Mouse (Mus musculus): ENCODE measurements around the gene Rgl1. TPM values are rescaled to one million over a fixed set of nuclear protein-coding genes. Genes with fewer than 3 reads are reported as not detected.

Gene Rgl1
- polyA plus RNA-seq, 1 experiment from 2014 or later = 26.3 TPM

DNA sequence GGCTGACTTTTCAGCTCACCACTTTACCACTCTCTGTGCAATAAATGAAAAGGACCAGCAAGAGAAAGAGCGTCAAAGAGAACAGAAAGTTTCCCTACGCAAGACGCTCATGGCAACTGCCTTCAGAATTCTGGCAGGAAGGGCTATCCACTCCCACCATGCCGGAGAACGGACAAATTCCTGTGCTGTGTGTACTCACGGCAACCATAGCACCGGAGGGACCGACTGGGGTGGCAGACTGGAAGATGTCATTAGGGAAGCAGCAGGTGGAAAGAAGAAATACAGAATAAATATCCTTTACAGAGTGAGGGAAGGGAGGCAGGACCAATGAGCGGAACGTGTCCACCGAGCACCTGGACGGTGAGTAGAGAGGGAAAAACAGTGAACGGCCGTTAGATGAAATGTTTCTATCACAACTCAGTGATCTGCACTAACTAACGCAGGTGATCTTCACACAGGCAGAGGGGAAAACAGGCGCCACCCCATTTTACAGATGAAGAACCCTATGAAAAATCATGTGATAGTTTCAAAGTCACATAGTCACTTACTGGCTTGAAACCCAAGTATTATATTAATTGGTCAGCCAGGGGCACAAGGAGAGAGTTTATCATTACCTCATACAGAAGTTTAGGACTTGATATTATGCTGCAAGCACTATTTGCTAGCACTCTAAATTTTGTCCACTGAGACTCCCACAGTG is 152.8 kb downstream of the Rgl1 start:
- no peak overlapping the region for H3K4me3 ChIP-seq (ENCODE audit: low read depth, low read length)
- H3K36me3 ChIP-seq (ENCODE audit: control insufficient read depth, insufficient read depth, low read length) = no peaks in the 10 kb centered on the region
- WGBS = 69% methylated on average over 16 of the region's 16 CpGs
- 0 out of 2 replicates have a peak overlapping the region, but pooled peaks have one; percentile 6 for H3K27ac ChIP-seq (ENCODE audit: low read depth, low read length)
- H3K4me1 ChIP-seq (replicated peaks; ENCODE audit: control insufficient read depth, insufficient read depth, low read length) = peaks cover 55% of the 10 kb centered on the region
- H3K4me2 ChIP-seq = peak overlapping the region; percentile 25
- H3K9ac ChIP-seq (ENCODE audit: low read depth, low read length) = no peak overlapping the region
- ATAC-seq (replicated peaks; ENCODE audit: low FRiP score) (no peak), DNase-seq (ENCODE audit: low spot score) (no peak)
- no peaks in the 10 kb centered on the region for H3K9me3 ChIP-seq (ENCODE audit: control insufficient read depth, low read length)
- H3K27me3 ChIP-seq (replicated peaks; ENCODE audit: control insufficient read depth, insufficient read depth, low read length) = no peaks in the 10 kb centered on the region

- no peak overlapping the region for H3K4me3 ChIP-seq (ENCODE audit: low read depth, low read length)
- ATAC-seq (replicated peaks; ENCODE audit: low FRiP score) (no peak), DNase-seq (ENCODE audit: low spot score) (no peak)
- peaks cover 52% of the 10 kb centered on the region for H3K4me1 ChIP-seq (replicated peaks; ENCODE audit: control insufficient read depth, insufficient read depth, low read length)
- 42% methylated on average over 12 of the region's 12 CpGs for WGBS
- no peak overlapping the region for H3K9ac ChIP-seq (ENCODE audit: low read depth, low read length)
- H3K36me3 ChIP-seq (ENCODE audit: control insufficient read depth, insufficient read depth, low read length) = no peaks in the 10 kb centered on the region
- no peak overlapping the region for H3K27ac ChIP-seq (ENCODE audit: low read depth, low read length)
- no peaks in the 10 kb centered on the region for H3K9me3 ChIP-seq (ENCODE audit: control insufficient read depth, low read length)
- peak overlapping the region; percentile 25 for H3K4me2 ChIP-seq
- H3K27me3 ChIP-seq (replicated peaks; ENCODE audit: control insufficient read depth, insufficient read depth, low read length) = no peaks in the 10 kb centered on the region
Observed at GRCm38 (mm10) chr1:152612535-152613157, 153.5 kb downstream of the Rgl1 start.

DNA sequence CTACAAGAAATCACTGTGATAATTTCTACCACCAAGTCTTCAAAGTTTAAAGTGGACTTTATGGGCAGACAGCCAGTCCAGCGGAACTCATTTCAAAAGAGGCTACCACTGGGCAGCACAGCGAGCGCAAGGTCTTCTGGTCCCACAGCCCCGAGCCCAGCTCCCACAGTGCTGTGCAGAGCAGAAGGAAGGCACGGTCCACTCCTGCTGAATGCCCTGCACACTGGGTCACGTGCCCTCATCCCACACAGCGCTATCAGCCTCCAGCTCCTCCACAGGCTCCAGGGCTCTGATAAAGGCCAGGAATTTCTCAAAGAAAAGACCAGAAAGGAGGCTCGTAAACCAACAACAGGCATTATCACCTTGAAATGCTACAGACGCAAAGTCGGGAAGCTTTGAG is 156.6 kb downstream of the Rgl1 start:
- Histone ChIP-seq H3K9me3 (ENCODE audit: control insufficient read depth, low read length) (no peaks in the 10 kb centered on the region), H3K27ac (ENCODE audit: low read depth, low read length) (no peak overlapping the region), H3K36me3 (ENCODE audit: control insufficient read depth, insufficient read depth, low read length) (no peaks in the 10 kb centered on the region), H3K4me3 (ENCODE audit: low read depth, low read length) (no peak overlapping the region), H3K4me2 (no peak overlapping the region), H3K9ac (ENCODE audit: low read depth, low read length) (no peak overlapping the region), H3K4me1 (replicated peaks; ENCODE audit: control insufficient read depth, insufficient read depth, low read length) (peaks cover 26% of the 10 kb centered on the region), H3K27me3 (replicated peaks; ENCODE audit: control insufficient read depth, insufficient read depth, low read length) (no peaks in the 10 kb centered on the region)
- ATAC-seq (replicated peaks; ENCODE audit: low FRiP score) = no peak
- WGBS = 63% methylated on average over 10 of the region's 10 CpGs
- no peak for DNase-seq (ENCODE audit: low spot score)

GRCm38 (mm10) chr1:152609006-152609405 is 157.1 kb downstream of the Rgl1 start:
- no peak overlapping the region for H3K4me3 ChIP-seq (ENCODE audit: low read depth, low read length)
- DNase-seq (ENCODE audit: low spot score) (no peak), ATAC-seq (replicated peaks; ENCODE audit: low FRiP score) (no peak)
- 66% methylated on average over 7 of the region's 7 CpGs for WGBS
- H3K27me3 ChIP-seq (replicated peaks; ENCODE audit: control insufficient read depth, insufficient read depth, low read length) = no peaks in the 10 kb centered on the region
- H3K4me1 ChIP-seq (replicated peaks; ENCODE audit: control insufficient read depth, insufficient read depth, low read length) = peaks cover 26% of the 10 kb centered on the region
- no peak overlapping the region for H3K9ac ChIP-seq (ENCODE audit: low read depth, low read length)
- no peak overlapping the region for H3K4me2 ChIP-seq
- no peaks in the 10 kb centered on the region for H3K9me3 ChIP-seq (ENCODE audit: control insufficient read depth, low read length)
- H3K27ac ChIP-seq (ENCODE audit: low read depth, low read length) = no peak overlapping the region
- no peaks in the 10 kb centered on the region for H3K36me3 ChIP-seq (ENCODE audit: control insufficient read depth, insufficient read depth, low read length)

DNA sequence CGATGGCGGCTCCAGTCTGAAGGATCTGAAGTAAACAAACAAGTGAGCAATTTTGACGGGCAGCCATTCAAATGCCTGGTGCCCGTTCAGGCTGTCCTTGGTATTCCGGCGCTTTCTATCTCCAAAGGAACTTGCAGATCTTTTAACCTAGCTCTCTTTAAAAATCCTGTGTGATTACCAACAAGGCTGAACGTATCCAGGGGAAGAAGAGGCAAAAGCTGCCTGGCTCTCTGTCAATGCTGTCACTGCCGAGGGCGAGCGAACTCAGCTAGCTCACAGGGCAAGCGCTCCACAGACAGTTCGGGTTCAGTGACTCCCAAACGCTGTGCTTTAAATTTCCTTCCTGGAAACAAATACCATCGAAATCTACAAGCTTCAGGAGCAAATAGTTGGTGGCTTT is 158.4 kb downstream of the Rgl1 start:
- Histone ChIP-seq H3K27me3 (replicated peaks; ENCODE audit: control insufficient read depth, insufficient read depth, low read length) (no peaks in the 10 kb centered on the region), H3K9me3 (ENCODE audit: control insufficient read depth, low read length) (no peaks in the 10 kb centered on the region), H3K4me1 (replicated peaks; ENCODE audit: control insufficient read depth, insufficient read depth, low read length) (peaks cover 23% of the 10 kb centered on the region), H3K27ac (ENCODE audit: low read depth, low read length) (no peak overlapping the region), H3K4me3 (ENCODE audit: low read depth, low read length) (no peak overlapping the region), H3K4me2 (no peak overlapping the region), H3K36me3 (ENCODE audit: control insufficient read depth, insufficient read depth, low read length) (no peaks in the 10 kb centered on the region), H3K9ac (ENCODE audit: low read depth, low read length) (no peak overlapping the region)
- ATAC-seq (replicated peaks; ENCODE audit: low FRiP score) = no peak
- no peak for DNase-seq (ENCODE audit: low spot score)
- WGBS = 75% methylated on average over 14 of the region's 14 CpGs

DNA sequence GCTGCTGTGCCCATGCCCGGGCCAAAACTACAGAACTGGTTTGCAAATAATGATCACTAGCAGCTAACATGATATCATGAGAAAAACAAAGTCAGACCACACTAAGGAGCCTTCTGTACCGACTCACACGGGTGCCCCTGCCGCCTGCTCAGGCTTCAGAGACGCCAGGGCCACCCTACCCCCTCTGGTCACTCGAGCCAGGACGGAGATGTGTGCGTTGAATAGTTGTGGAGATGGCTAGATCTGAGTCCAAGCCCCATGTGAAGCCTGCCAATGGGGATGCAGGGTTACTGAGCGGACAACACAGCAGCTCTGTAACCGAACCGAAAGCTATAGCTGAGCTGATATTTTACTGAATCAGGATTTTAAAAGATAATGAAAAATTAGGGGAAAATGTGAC is 159.4 kb downstream of the Rgl1 start:
- ATAC-seq (replicated peaks; ENCODE audit: low FRiP score) (no peak), DNase-seq (ENCODE audit: low spot score) (no peak)
- Histone ChIP-seq H3K27ac (ENCODE audit: low read depth, low read length) (no peak overlapping the region), H3K9me3 (ENCODE audit: control insufficient read depth, low read length) (no peaks in the 10 kb centered on the region), H3K4me2 (no peak overlapping the region), H3K36me3 (ENCODE audit: control insufficient read depth, insufficient read depth, low read length) (no peaks in the 10 kb centered on the region), H3K4me3 (ENCODE audit: low read depth, low read length) (no peak overlapping the region), H3K9ac (ENCODE audit: low read depth, low read length) (no peak overlapping the region), H3K27me3 (replicated peaks; ENCODE audit: control insufficient read depth, insufficient read depth, low read length) (no peaks in the 10 kb centered on the region), H3K4me1 (replicated peaks; ENCODE audit: control insufficient read depth, insufficient read depth, low read length) (peaks cover 17% of the 10 kb centered on the region)
- WGBS = 82% methylated on average over 11 of the region's 11 CpGs

DNA sequence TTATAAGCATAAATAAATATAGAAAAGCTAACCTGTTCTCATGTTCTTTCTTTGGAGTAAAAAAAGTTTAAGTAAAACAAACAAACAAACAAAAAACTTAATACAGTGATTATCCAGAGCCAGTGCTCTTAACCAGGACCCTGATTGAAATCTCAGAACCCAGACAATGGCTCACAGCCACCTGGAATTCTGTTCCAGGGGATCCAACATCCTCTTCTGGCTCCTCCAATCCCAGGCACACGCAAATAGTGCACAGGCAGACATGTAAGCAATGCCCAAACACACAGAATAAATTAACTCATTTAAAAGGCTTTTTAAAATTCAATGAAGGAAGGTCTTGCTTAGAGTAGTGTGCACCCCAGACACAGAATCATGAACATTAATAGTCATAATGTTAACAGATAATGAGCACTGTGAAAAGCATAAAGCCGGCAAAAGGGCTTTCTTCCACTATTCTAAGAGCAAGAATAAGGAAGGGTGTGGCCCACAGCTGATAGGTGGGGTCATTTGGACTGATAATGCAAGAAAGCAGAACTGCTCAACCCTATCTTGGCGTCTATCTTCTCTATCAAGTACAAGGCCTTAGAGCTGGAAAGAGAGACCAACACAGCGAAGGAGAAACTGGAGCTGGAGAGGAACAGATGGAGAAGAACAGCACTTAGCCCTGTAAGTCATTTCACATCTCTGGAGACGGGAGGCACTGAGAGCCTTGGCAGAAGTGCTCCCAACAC is 160.1 kb downstream of the Rgl1 start:
- no peak for ATAC-seq (replicated peaks; ENCODE audit: low FRiP score)
- Histone ChIP-seq H3K27me3 (replicated peaks; ENCODE audit: control insufficient read depth, insufficient read depth, low read length) (no peaks in the 10 kb centered on the region), H3K4me1 (replicated peaks; ENCODE audit: control insufficient read depth, insufficient read depth, low read length) (peaks cover 15% of the 10 kb centered on the region), H3K36me3 (ENCODE audit: control insufficient read depth, insufficient read depth, low read length) (no peaks in the 10 kb centered on the region), H3K4me3 (ENCODE audit: low read depth, low read length) (no peak overlapping the region), H3K27ac (ENCODE audit: low read depth, low read length) (no peak overlapping the region), H3K9ac (ENCODE audit: low read depth, low read length) (no peak overlapping the region), H3K9me3 (ENCODE audit: control insufficient read depth, low read length) (no peaks in the 10 kb centered on the region), H3K4me2 (no peak overlapping the region)
- WGBS = 51% methylated on average over 5 of the region's 5 CpGs
- no peak for DNase-seq (ENCODE audit: low spot score)

DNA sequence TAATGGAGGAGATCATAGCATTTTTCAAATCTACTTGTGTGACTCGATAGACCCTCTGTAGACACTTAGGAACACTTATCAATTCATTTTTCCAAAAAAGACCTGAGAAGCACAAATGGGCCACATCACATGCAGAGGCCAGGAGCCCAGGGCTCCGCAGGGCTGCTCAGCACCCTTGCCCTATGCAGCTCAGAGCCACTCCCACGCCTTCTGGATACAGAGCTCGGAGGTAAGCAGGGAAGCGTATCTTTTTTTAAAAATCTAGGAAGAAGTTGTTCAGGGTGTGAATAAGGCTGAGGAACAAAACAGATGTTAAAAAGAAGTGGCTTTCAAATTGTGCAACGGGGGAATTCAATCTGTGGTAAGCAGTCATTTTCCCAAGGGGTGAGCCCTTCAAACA is 162.0 kb downstream of the Rgl1 start:
- no peaks in the 10 kb centered on the region for H3K36me3 ChIP-seq (ENCODE audit: control insufficient read depth, insufficient read depth, low read length)
- H3K4me3 ChIP-seq (ENCODE audit: low read depth, low read length) = no peak overlapping the region
- DNase-seq (ENCODE audit: low spot score) (no peak), ATAC-seq (replicated peaks; ENCODE audit: low FRiP score) (no peak)
- H3K27ac ChIP-seq (ENCODE audit: low read depth, low read length) = no peak overlapping the region
- H3K4me1 ChIP-seq (replicated peaks; ENCODE audit: control insufficient read depth, insufficient read depth, low read length) = no peaks in the 10 kb centered on the region; the same call in 1 of the 2 replicates
- no peak overlapping the region for H3K4me2 ChIP-seq
- 82% methylated on average over 6 of the region's 6 CpGs for WGBS
- H3K9ac ChIP-seq (ENCODE audit: low read depth, low read length) = no peak overlapping the region
- H3K27me3 ChIP-seq (replicated peaks; ENCODE audit: control insufficient read depth, insufficient read depth, low read length) = no peaks in the 10 kb centered on the region
- H3K9me3 ChIP-seq (ENCODE audit: control insufficient read depth, low read length) = no peaks in the 10 kb centered on the region
